Mouse (Mus musculus) neural tube, embryonic 11.5 days (tissue): ENCODE results near the gene Neurl4. TPM values are rescaled to one million over a fixed set of nuclear protein-coding genes. Genes with fewer than 3 reads are reported as not detected.

Experiments used
- ATAC-seq: fragments of 200-750 bp; cut with Nextera tagmentation; 2 replicates; pipeline ENCODE4 v1.8.0; 2017; ENCODE audit warnings: moderate number of reproducible peaks, mild to moderate bottlenecking, moderate TSS enrichment, moderate library complexity; ENCODE audit not compliant: insufficient read depth, low FRiP score, low TSS enrichment
- DNase-seq: peaks from one replicate; pipeline ENCODE4 v3.0.0-alpha.2; 2015; ENCODE audit warnings: low spot score
- H3K27ac ChIP-seq: fragments of 300-500 bp; sonication (generic); 2 replicates; pipeline ENCODE4 v1.5.1; 2014; ENCODE audit warnings: low read depth, mild to moderate bottlenecking, low read length
- H3K27me3 ChIP-seq: fragments of 300-500 bp; sonication (generic); 2 replicates; pipeline ENCODE4 v1.6.1; 2014; ENCODE audit warnings: mild to moderate bottlenecking, low read length, mixed read lengths; ENCODE audit not compliant: control insufficient read depth, insufficient read depth
- H3K36me3 ChIP-seq: fragments of 300-500 bp; sonication (generic); 2 replicates; pipeline ENCODE4 v1.6.1; 2014; ENCODE audit warnings: mild to moderate bottlenecking, low read length, moderate library complexity, mixed read lengths; ENCODE audit not compliant: control insufficient read depth, insufficient read depth
- H3K4me1 ChIP-seq: fragments of 300-500 bp; sonication (generic); 2 replicates; pipeline ENCODE4 v1.6.1; 2014; ENCODE audit warnings: low read length, mixed read lengths; ENCODE audit not compliant: control insufficient read depth, insufficient read depth
- H3K4me2 ChIP-seq: fragments of 300-500 bp; sonication (generic); 2 replicates; pipeline ENCODE4 v1.6.1; 2014; ENCODE audit warnings: low read depth, mild to moderate bottlenecking, moderate library complexity
- H3K4me3 ChIP-seq: fragments of 300-500 bp; sonication (generic); 2 replicates; pipeline ENCODE4 v1.5.1; 2014; ENCODE audit warnings: low read depth, low read length
- H3K9ac ChIP-seq: fragments of 300-500 bp; sonication (generic); 2 replicates; pipeline ENCODE4 v1.6.1; 2014; ENCODE audit warnings: mild to moderate bottlenecking, low read length
- H3K9me3 ChIP-seq: fragments of 300-500 bp; sonication (generic); 2 replicates; pipeline ENCODE4 v1.6.1; 2016; ENCODE audit warnings: low read length; ENCODE audit not compliant: control insufficient read depth
- WGBS: fragments of 180-500 bp; shearing (Covaris S2); extraction: QIAGEN DNeasy Blood & Tissue Kit; methylation state at CpG from one replicate; pipeline ENCODE4 v1.1.7; 2014; 5-methylcytosine and 5-hydroxymethylcytosine counted together
- polyA plus RNA-seq: library from polyadenylated mRNA; unstranded; fragments of >200 nt; fragmentation: Nextera tagmentation; extraction: Ambion mirVana; gene quantifications from 2 replicates; pipeline ENCODE4 v1.2.1, GENCODE M21; 2014

The Neurl4 gene
- polyA plus RNA-seq, 1 experiment from 2014 or later = 14.2 TPM

DNA sequence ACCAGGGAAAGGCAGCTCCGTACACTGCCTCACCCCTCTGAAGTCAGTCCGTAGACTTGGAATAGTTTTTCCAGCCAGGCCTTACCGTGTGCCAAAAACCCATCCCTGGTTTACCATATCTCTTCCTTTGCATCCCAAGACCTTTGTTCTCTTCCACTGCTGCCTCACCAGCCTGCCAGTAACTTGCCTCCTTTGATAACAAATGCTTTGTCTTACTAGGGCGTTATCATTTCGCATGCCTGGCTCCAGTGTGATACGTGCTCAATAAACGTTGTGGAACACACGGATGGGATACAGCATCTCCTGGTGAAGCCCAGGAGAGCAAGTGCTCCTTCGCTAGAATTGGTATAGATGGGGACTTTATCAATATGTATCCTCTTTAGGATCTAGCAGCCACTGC is 33.5 kb upstream of the Neurl4 start:
- no peak for DNase-seq
- Histone ChIP-seq H3K4me3 (no peak overlapping the region), H3K9ac (no peak overlapping the region), H3K9me3 (no peaks in the 10 kb centered on the region), H3K4me1 (no peaks in the 10 kb centered on the region), H3K27ac (no peak overlapping the region), H3K27me3 (no peaks in the 10 kb centered on the region), H3K4me2 (no peak overlapping the region), H3K36me3 (no peaks in the 10 kb centered on the region)
- WGBS = 73% methylated on average over 9 of the region's 9 CpGs
- no peak for ATAC-seq

DNA sequence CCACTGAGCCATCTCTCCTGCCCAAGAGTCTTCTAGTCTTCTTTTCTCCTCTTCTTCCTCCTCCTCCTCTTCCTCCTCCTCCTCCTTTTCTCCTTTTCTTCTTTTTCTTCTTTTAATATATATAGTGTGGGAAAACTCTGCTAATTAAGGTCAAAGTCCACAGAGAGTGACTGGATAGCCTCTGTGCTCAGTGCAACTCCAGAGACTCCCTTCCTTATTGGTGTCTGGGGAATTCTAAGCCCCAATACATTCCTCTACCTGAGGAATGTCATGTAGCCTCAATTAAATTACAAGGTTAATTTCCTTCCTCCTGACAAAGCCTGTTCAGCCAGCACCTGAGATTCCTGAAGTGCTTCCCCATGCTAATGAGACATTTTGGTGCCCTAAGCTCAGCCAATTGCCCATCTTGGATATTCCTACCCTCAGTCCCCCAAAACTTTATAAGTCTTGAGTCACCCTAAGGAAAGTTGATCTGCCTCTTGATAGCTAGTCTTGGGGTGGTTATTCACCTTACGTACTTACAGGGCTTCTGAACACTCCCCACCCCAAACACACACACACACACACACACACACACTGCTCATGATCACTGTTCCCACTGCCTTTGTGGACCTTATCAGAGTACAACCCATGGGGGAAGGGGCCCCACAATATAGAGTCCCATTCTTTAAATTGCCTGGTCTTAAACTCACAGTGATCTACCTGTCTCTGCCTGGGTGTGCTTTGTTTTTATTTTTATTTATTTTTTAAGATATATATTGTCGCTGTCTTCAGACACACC is 30.4 kb upstream of the Neurl4 start:
- Histone ChIP-seq H3K9me3 (no peaks in the 10 kb centered on the region), H3K4me3 (no peak overlapping the region), H3K27me3 (no peaks in the 10 kb centered on the region), H3K9ac (no peak overlapping the region), H3K27ac (no peak overlapping the region), H3K4me1 (no peaks in the 10 kb centered on the region), H3K36me3 (no peaks in the 10 kb centered on the region), H3K4me2 (no peak overlapping the region)
- DNase-seq (no peak), ATAC-seq (no peak)
- 94% methylated on average over 2 of the region's 2 CpGs for WGBS

DNA sequence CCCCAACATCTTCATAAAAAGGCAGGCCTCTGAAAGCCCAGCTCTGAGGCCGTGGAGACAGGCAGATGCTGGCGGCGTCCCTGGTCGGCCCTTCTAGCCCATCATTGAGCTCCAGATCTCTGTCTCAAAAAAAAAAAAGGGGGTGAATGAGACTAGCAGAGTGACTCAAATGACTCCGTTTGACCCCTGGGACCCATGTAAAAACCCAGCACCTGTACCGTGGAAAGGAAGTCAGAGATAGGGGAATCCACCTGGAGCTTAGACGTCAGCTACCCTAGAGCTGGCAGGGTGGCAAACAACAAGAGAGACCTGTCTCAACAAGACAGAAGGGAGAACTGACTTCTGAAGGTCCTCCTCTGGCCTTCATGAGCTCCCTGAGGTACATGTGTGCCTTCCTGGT is 29.1 kb upstream of the Neurl4 start:
- DNase-seq = no peak
- H3K4me2 ChIP-seq = no peak overlapping the region
- H3K4me3 ChIP-seq = no peak overlapping the region
- no peak for ATAC-seq
- WGBS = 84% methylated on average over 7 of the region's 7 CpGs
- no peak overlapping the region for H3K9ac ChIP-seq
- no peaks in the 10 kb centered on the region for H3K9me3 ChIP-seq
- no peak overlapping the region for H3K27ac ChIP-seq
- H3K36me3 ChIP-seq = no peaks in the 10 kb centered on the region
- H3K27me3 ChIP-seq = no peaks in the 10 kb centered on the region
- no peaks in the 10 kb centered on the region for H3K4me1 ChIP-seq

DNA sequence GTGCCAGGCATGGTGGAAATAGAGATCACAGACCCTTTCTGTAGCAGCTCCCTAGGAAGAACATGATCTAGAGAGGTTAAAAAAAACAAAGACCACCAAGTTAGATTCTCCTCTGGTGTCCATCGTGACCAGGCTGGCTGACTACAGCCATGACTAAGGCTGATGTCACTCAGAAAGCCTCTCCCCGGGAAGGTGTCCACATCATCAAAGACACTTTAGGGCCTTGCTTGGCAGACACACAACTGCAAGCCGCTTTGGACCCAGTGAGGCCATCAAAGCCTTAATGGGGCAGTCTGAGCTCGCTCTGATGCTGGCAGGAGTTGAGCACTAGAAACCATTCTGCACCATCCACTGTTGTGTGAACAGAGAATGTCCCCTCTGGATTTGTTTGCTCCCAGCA is 28.4 kb upstream of the Neurl4 start:
- Histone ChIP-seq H3K27ac (no peak overlapping the region), H3K4me1 (no peaks in the 10 kb centered on the region), H3K9me3 (no peaks in the 10 kb centered on the region), H3K4me3 (no peak overlapping the region), H3K27me3 (no peaks in the 10 kb centered on the region), H3K9ac (no peak overlapping the region), H3K36me3 (no peaks in the 10 kb centered on the region), H3K4me2 (no peak overlapping the region)
- DNase-seq = no peak
- no peak for ATAC-seq
- WGBS = 72% methylated on average over 4 of the region's 4 CpGs

DNA sequence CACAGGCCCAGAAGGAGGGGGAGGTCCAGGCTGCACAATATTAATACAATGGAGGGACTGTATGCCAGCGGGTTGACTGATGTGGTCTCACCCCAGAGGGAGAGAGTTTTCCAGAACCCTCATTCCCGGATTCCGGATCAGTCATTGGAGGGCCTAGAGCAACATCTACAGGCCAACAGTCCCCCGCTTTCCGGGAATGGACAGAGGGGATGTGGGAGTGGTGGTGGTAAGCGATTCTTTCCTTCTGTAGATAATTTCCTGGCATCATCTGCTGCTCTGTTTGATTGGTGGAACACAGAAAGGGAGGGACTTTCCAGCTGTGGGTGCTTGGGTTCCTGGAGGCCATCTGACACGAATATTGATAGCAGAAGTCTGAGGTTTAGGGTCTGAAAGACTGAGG is 24.7 kb upstream of the Neurl4 start:
- Histone ChIP-seq H3K4me2 (no peak overlapping the region), H3K4me1 (peaks cover 9% of the 10 kb centered on the region), H3K9ac (no peak overlapping the region), H3K27me3 (no peaks in the 10 kb centered on the region), H3K27ac (no peak overlapping the region), H3K9me3 (no peaks in the 10 kb centered on the region), H3K36me3 (no peaks in the 10 kb centered on the region), H3K4me3 (no peak overlapping the region)
- no peak for DNase-seq
- WGBS = 66% methylated on average over 7 of the region's 7 CpGs
- no peak for ATAC-seq

DNA sequence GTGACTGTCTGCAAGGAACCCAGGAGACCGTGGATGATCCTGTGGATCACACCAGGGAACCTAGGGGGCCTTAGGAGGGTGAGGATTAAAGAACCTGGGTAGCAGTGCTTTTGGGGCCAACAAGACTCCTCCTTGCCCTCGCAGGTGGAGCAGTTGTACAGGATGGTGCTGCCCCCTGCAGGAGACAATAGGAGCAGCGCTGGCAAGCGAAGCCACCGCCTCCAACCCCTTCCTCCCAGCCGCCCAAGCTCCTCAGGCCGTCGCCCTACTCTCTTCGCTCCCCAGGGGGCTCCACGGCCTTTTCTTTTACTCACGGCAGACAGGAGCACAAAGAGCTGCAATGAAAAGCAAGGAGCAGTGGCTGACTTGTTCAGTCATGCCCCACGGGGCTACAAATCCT is 24.0 kb upstream of the Neurl4 start:
- ATAC-seq = 0 out of 2 replicates have a peak, but pooled peaks have one; percentile 40
- H3K9me3 ChIP-seq = no peaks in the 10 kb centered on the region
- H3K4me2 ChIP-seq = peak overlapping the region; percentile 3; the same call in 1 of the 2 replicates
- peaks cover 13% of the 10 kb centered on the region for H3K4me1 ChIP-seq
- no peak overlapping the region for H3K27ac ChIP-seq
- peak; percentile 85 for DNase-seq
- H3K4me3 ChIP-seq = no peak overlapping the region
- no peaks in the 10 kb centered on the region for H3K36me3 ChIP-seq
- H3K9ac ChIP-seq = no peak overlapping the region
- WGBS = 3% methylated on average over 12 of the region's 12 CpGs
- no peaks in the 10 kb centered on the region for H3K27me3 ChIP-seq

DNA sequence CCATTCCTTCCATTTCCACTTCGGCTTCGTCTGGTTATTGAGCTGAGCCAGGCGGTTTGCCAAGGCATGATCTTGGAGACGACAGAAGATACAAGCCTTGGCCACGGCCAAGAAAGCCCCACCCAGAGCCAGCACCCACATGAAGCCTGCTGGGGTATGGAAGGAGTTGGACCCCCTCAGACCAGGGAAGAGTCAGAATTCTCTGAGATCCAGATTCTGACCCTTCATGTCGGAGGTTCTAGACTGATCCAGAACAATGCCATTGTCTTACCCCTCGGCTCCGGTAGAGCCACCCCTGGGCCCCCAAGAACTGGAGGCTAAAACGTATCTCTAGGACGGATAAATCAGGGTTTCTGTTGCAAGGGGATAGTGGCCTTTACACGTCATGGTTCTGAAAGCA is 23.0 kb upstream of the Neurl4 start, which contains the start of gene Tmem95:
TSS of gene Tmem95 (minus strand) at position 141 of the 400 bp plus-strand sequence.
- no peaks in the 10 kb centered on the region for H3K36me3 ChIP-seq
- H3K27ac ChIP-seq = no peak within 1 kb of the TSS
- no peak for DNase-seq
- H3K9me3 ChIP-seq = no peaks in the 10 kb centered on the region
- 94% methylated on average over 11 of the region's 11 CpGs for WGBS
- no peak within 1 kb of the TSS for H3K9ac ChIP-seq
- no peak within 1 kb of the TSS for H3K4me3 ChIP-seq
- ATAC-seq = no peak
- H3K4me1 ChIP-seq = peaks cover 13% of the 10 kb centered on the region
- H3K4me2 ChIP-seq = peak within 1 kb of the TSS; percentile 3
- no peaks in the 10 kb centered on the region for H3K27me3 ChIP-seq

DNA sequence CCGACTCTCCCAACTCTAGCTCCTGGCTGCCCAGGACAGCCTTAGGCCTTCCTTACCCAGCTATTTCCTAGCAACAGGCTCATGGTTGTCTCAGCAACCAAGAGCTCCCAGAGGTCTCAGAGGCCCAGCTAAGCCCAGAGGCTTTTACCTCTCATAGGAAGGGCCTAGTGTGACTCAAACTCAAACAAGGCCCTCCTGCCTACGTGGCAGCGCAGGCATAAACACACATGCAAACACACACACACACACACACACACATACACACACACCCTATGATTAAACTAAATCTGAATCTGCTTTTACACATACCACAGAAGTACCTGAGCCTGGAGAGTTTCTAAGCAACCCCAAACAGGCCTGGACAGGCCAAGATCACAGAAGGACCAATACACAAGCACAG is 22.5 kb upstream of the Neurl4 start:
- Histone ChIP-seq H3K4me1 (peaks cover 13% of the 10 kb centered on the region), H3K4me2 (no peak overlapping the region; the same call in 1 of the 2 replicates), H3K27ac (no peak overlapping the region), H3K36me3 (no peaks in the 10 kb centered on the region), H3K9ac (no peak overlapping the region), H3K4me3 (no peak overlapping the region), H3K9me3 (no peaks in the 10 kb centered on the region), H3K27me3 (no peaks in the 10 kb centered on the region)
- 91% methylated on average over 3 of the region's 3 CpGs for WGBS
- ATAC-seq = no peak
- DNase-seq = no peak

DNA sequence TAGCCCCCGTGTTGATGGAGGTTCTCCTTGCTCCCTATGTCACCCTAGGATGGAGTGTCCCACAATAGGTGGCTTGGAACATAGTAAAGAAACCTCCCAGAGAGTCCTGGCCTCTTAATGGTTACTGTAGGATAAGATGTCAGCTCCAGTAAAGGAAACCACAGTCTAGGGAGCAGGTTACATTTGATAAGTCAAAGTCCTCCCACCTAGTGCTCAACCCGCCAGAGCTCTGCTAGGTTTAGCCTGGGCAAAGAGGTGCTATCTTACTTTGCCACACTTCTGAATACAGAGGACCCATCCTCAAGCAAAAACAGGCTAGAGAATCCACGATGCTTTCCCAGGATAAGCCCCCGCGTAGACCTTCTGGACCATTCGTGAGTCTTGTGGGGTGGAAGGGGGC is 21.9 kb upstream of the Neurl4 start:
- 89% methylated on average over 6 of the region's 6 CpGs for WGBS
- ATAC-seq = no peak
- Histone ChIP-seq H3K4me2 (no peak overlapping the region), H3K4me1 (peaks cover 13% of the 10 kb centered on the region), H3K9me3 (no peaks in the 10 kb centered on the region), H3K9ac (no peak overlapping the region), H3K27me3 (no peaks in the 10 kb centered on the region), H3K4me3 (no peak overlapping the region), H3K36me3 (no peaks in the 10 kb centered on the region), H3K27ac (no peak overlapping the region)
- DNase-seq = no peak
